Mouse (Mus musculus): ENCODE results near the gene Kcnip3.

Kcnip3 gene

GRCm38 (mm10) chr2:127522006-127522441 lies at the start of gene Kcnip3:
Gene Kcnip3 (minus strand): TSS chr2:127522094.
- no peak for DNase-seq (ENCODE audit: extremely low read depth, insufficient read length, low spot score)

GRCm38 (mm10) chr2:127559070-127559966 lies 37.4 kb upstream of the Kcnip3 start:
- peak; percentile 33 for DNase-seq (ENCODE audit: extremely low read depth, insufficient read length, low spot score)

GRCm38 (mm10) chr2:127551078-127551477 lies 29.2 kb upstream of the Kcnip3 start:
- DNase-seq (ENCODE audit: extremely low read depth, insufficient read length, low spot score), result no peak

- DNase-seq (ENCODE audit: extremely low read depth, insufficient read length, low spot score), result no peak
These were observed 28.6 kb upstream of the Kcnip3 start for GRCm38 (mm10) chr2:127550446-127550845.

GRCm38 (mm10) chr2:127549711-127550110 lies 27.8 kb upstream of the Kcnip3 start:
- no peak for DNase-seq (ENCODE audit: extremely low read depth, insufficient read length, low spot score)

GRCm38 (mm10) chr2:127548342-127549074 lies 26.6 kb upstream of the Kcnip3 start:
- no peak for DNase-seq (ENCODE audit: extremely low read depth, insufficient read length, low spot score)

GRCm38 (mm10) chr2:127541697-127542096 lies 19.8 kb upstream of the Kcnip3 start:
- DNase-seq (ENCODE audit: extremely low read depth, insufficient read length, low spot score), result no peak

- no peak for DNase-seq (ENCODE audit: extremely low read depth, insufficient read length, low spot score)
These were observed 19.3 kb upstream of the Kcnip3 start, which contains the start of gene Prom2 for GRCm38 (mm10) chr2:127541185-127541584. Gene Prom2 (minus strand): TSS chr2:127541467.

- DNase-seq (ENCODE audit: extremely low read depth, insufficient read length, low spot score), result no peak
These were observed 17.6 kb upstream of the Kcnip3 start for GRCm38 (mm10) chr2:127539494-127539893.

- DNase-seq (ENCODE audit: extremely low read depth, insufficient read length, low spot score), result peak; percentile 53
These were observed 15.7 kb upstream of the Kcnip3 start for GRCm38 (mm10) chr2:127537548-127537947.

GRCm38 (mm10) chr2:127535363-127535762 lies 13.5 kb upstream of the Kcnip3 start:
- DNase-seq (ENCODE audit: extremely low read depth, insufficient read length, low spot score), result no peak

- no peak for DNase-seq (ENCODE audit: extremely low read depth, insufficient read length, low spot score)
These were observed 10.5 kb upstream of the Kcnip3 start for GRCm38 (mm10) chr2:127532379-127532778.

- no peak for DNase-seq (ENCODE audit: extremely low read depth, insufficient read length, low spot score)
These were observed 9.7 kb upstream of the Kcnip3 start for GRCm38 (mm10) chr2:127531592-127531991.

GRCm38 (mm10) chr2:127530418-127530817 lies 8.5 kb upstream of the Kcnip3 start:
- no peak for DNase-seq (ENCODE audit: extremely low read depth, insufficient read length, low spot score)

GRCm38 (mm10) chr2:127525004-127525775 lies 3.3 kb upstream of the Kcnip3 start:
- DNase-seq (ENCODE audit: extremely low read depth, insufficient read length, low spot score), result no peak

- DNase-seq (ENCODE audit: extremely low read depth, insufficient read length, low spot score), result no peak
These were observed 2.2 kb upstream of the Kcnip3 start for GRCm38 (mm10) chr2:127523950-127524729.

- no peak for DNase-seq (ENCODE audit: extremely low read depth, insufficient read length, low spot score)
These were observed 505 bp downstream of the Kcnip3 start for GRCm38 (mm10) chr2:127521172-127522005.

- no peak for DNase-seq (ENCODE audit: extremely low read depth, insufficient read length, low spot score)
These were observed 1.8 kb downstream of the Kcnip3 start for GRCm38 (mm10) chr2:127520123-127520522.

- DNase-seq (ENCODE audit: extremely low read depth, insufficient read length, low spot score), result no peak
These were observed 2.6 kb downstream of the Kcnip3 start for GRCm38 (mm10) chr2:127519308-127519707.

All from 3134 (cell line).